Mouse (Mus musculus): Measurements from ENCODE around the gene Atl2.

GRCm38 (mm10) chr17:79804747-79805146 lies 91.2 kb downstream of the Atl2 start:
- TF ChIP-seq CTCF (conservative IDR thresholded peaks at IDR 0.05 in 1 of 2, IDR thresholded peaks at IDR 0.05 in 1 of 2; ENCODE audit: low read depth in 2 of 2, low read length in 2 of 2) (no peak), RCOR1 (conservative IDR thresholded peaks at IDR 0.05; ENCODE audit: low read depth, low read length) (no peak), UBTF (IDR thresholded peaks at IDR 0.05; ENCODE audit: low read depth, low read length) (no peak), POLR2A (IDR thresholded peaks at IDR 0.05; ENCODE audit: low read depth, low read length) (no peak), BHLHE40 (IDR thresholded peaks at IDR 0.05; ENCODE audit: low read depth, low read length) (no peak), MXI1 (IDR thresholded peaks at IDR 0.05; ENCODE audit: low read depth, low read length) (no peak)

All from CH12.LX (cell line).